Mouse (Mus musculus): ENCODE results near the gene Canx. TPM values are rescaled to one million over a fixed set of nuclear protein-coding genes. Genes with fewer than 3 reads are reported as not detected.
A peak's percentile ranks its signal among the peaks of the same experiment; 100 is the strongest.
"Not testable (repeated sequence)": the region's sequence is repeated elsewhere in the genome, so short reads cannot be mapped to it uniquely, and the experiment has no call there.

The Canx gene
- polyA plus RNA-seq, 1 experiment from 2014 or later: 267 TPM

DNA sequence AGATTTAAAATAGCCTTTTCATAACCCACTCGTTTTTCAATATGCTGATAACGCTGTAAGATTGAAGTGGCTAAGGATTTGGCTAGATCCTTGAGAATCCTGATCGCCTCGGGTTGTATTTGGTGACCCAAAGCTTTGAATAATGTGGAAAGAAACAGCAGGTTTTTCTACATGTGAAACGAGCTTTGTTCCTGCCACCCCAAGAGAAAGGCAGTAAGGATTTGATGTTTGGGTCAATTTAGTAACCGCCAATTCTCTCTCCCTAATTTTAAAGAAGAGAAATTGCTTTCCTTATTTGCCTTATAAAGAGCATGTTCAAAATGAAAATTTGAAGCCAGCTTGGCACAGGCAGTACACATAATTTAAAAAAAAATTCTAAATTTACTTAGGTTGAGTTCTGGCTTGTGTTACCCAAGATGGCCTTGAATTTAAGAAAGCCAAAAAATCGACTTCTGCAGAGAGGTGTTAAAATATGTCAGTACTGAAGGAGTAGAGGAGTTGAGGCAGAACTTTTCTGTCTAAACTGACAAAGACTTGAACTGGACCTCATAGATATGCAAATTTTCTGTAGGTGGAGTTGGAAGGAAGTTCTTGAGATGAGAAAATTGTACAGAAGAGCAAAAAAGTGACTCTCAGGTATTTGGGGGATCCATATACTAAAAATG lies 961 bp upstream of the Canx start:
- H3K9me3 ChIP-seq (ENCODE audit: control insufficient read depth, low read length): no peaks in the 10 kb centered on the region
- H3K36me3 ChIP-seq (ENCODE audit: control insufficient read depth, insufficient read depth, low read length): no peaks in the 10 kb centered on the region; the same call in 1 of the 2 replicates
- H3K27me3 ChIP-seq (replicated peaks; ENCODE audit: control insufficient read depth, insufficient read depth, low read length): no peaks in the 10 kb centered on the region
- peaks cover 28% of the 10 kb centered on the region for H3K4me1 ChIP-seq (replicated peaks; ENCODE audit: control insufficient read depth, insufficient read depth, low read length)
- ATAC-seq (replicated peaks; ENCODE audit: low FRiP score) (no peak), DNase-seq (ENCODE audit: low spot score) (no peak)
- H3K4me2 ChIP-seq: peak overlapping the region; percentile 87
- H3K9ac ChIP-seq (ENCODE audit: low read depth, low read length): peak overlapping the region; percentile 88
- 5% methylated on average over 7 of the region's 7 CpGs for WGBS
- H3K27ac ChIP-seq (ENCODE audit: low read depth, low read length): peak overlapping the region; percentile 80
- H3K4me3 ChIP-seq (ENCODE audit: low read depth, low read length): peak overlapping the region; percentile 81

- 1% methylated on average over 34 of the region's 34 CpGs for WGBS
- peak overlapping the region; percentile 81 for H3K4me3 ChIP-seq (ENCODE audit: low read depth, low read length)
- H3K9me3 ChIP-seq (ENCODE audit: control insufficient read depth, low read length): no peaks in the 10 kb centered on the region
- H3K4me1 ChIP-seq (replicated peaks; ENCODE audit: control insufficient read depth, insufficient read depth, low read length): peaks cover 28% of the 10 kb centered on the region
- peak overlapping the region; percentile 95 for H3K4me2 ChIP-seq
- no peaks in the 10 kb centered on the region for H3K27me3 ChIP-seq (replicated peaks; ENCODE audit: control insufficient read depth, insufficient read depth, low read length)
- DNase-seq (ENCODE audit: low spot score): no peak
- no peaks in the 10 kb centered on the region; the same call in 1 of the 2 replicates for H3K36me3 ChIP-seq (ENCODE audit: control insufficient read depth, insufficient read depth, low read length)
- peak; percentile 51 for ATAC-seq (replicated peaks; ENCODE audit: low FRiP score)
- peak overlapping the region; percentile 88 for H3K27ac ChIP-seq (ENCODE audit: low read depth, low read length)
- peak overlapping the region; percentile 94 for H3K9ac ChIP-seq (ENCODE audit: low read depth, low read length)
Observed at GRCm38 (mm10) chr11:50324751-50325471, 562 bp downstream of the Canx start.

DNA sequence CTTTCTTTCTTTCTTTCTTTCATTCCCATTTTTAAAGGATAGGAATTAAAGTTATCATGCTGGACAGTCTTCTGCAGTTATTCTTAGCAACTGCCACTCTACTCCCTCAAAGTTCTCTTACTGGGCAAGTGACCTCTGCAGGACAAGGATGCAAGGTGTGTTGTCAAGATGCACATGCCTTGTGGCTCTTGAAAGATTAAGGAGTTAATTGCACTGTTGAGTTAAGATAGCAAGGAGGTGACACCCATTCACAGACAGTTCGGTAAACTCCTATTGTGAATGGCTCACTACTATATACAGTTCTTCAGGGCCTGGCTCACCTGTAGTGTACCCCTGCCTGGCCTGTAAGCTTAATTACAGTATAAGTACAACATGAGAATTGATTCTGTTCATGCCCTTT lies 1.6 kb downstream of the Canx start:
- ATAC-seq (replicated peaks; ENCODE audit: low FRiP score) (peak; percentile 40), DNase-seq (ENCODE audit: low spot score) (no peak)
- peak overlapping the region; percentile 88 for H3K27ac ChIP-seq (ENCODE audit: low read depth, low read length)
- peak overlapping the region; percentile 95 for H3K4me2 ChIP-seq
- peaks cover 28% of the 10 kb centered on the region for H3K4me1 ChIP-seq (replicated peaks; ENCODE audit: control insufficient read depth, insufficient read depth, low read length)
- peak overlapping the region; percentile 81 for H3K4me3 ChIP-seq (ENCODE audit: low read depth, low read length)
- 10% methylated on average over 1 of the region's 1 CpGs for WGBS
- H3K9ac ChIP-seq (ENCODE audit: low read depth, low read length): peak overlapping the region; percentile 94
- H3K36me3 ChIP-seq (ENCODE audit: control insufficient read depth, insufficient read depth, low read length): peaks cover 3% of the 10 kb centered on the region; the same call in 1 of the 2 replicates
- no peaks in the 10 kb centered on the region for H3K27me3 ChIP-seq (replicated peaks; ENCODE audit: control insufficient read depth, insufficient read depth, low read length)
- no peaks in the 10 kb centered on the region for H3K9me3 ChIP-seq (ENCODE audit: control insufficient read depth, low read length)

- DNase-seq (ENCODE audit: low spot score): no peak
- H3K9ac ChIP-seq (ENCODE audit: low read depth, low read length): no peak overlapping the region
- peaks cover 5% of the 10 kb centered on the region; the same call in 1 of the 2 replicates for H3K36me3 ChIP-seq (ENCODE audit: control insufficient read depth, insufficient read depth, low read length)
- H3K4me2 ChIP-seq: peak overlapping the region; percentile 95
- no peaks in the 10 kb centered on the region for H3K9me3 ChIP-seq (ENCODE audit: control insufficient read depth, low read length)
- H3K4me3 ChIP-seq (ENCODE audit: low read depth, low read length): no peak overlapping the region; the same call in 1 of the 2 replicates
- H3K27me3 ChIP-seq (replicated peaks; ENCODE audit: control insufficient read depth, insufficient read depth, low read length): no peaks in the 10 kb centered on the region
- no peak overlapping the region; the same call in 1 of the 2 replicates for H3K27ac ChIP-seq (ENCODE audit: low read depth, low read length)
- ATAC-seq (replicated peaks; ENCODE audit: low FRiP score): no peak
- peaks cover 28% of the 10 kb centered on the region for H3K4me1 ChIP-seq (replicated peaks; ENCODE audit: control insufficient read depth, insufficient read depth, low read length)
Observed at GRCm38 (mm10) chr11:50322345-50322744, 3.1 kb downstream of the Canx start.

GRCm38 (mm10) chr11:50321239-50321638 lies 4.2 kb downstream of the Canx start:
- WGBS: 90% methylated on average over 6 of the region's 6 CpGs
- Histone ChIP-seq H3K9me3 (ENCODE audit: control insufficient read depth, low read length) (no peaks in the 10 kb centered on the region), H3K36me3 (ENCODE audit: control insufficient read depth, insufficient read depth, low read length) (peaks cover 6% of the 10 kb centered on the region; the same call in 1 of the 2 replicates), H3K4me1 (replicated peaks; ENCODE audit: control insufficient read depth, insufficient read depth, low read length) (peaks cover 21% of the 10 kb centered on the region), H3K4me3 (ENCODE audit: low read depth, low read length) (no peak overlapping the region), H3K27ac (ENCODE audit: low read depth, low read length) (no peak overlapping the region), H3K4me2 (no peak overlapping the region), H3K9ac (ENCODE audit: low read depth, low read length) (no peak overlapping the region), H3K27me3 (replicated peaks; ENCODE audit: control insufficient read depth, insufficient read depth, low read length) (no peaks in the 10 kb centered on the region)
- ATAC-seq (replicated peaks; ENCODE audit: low FRiP score) (no peak), DNase-seq (ENCODE audit: low spot score) (no peak)

DNA sequence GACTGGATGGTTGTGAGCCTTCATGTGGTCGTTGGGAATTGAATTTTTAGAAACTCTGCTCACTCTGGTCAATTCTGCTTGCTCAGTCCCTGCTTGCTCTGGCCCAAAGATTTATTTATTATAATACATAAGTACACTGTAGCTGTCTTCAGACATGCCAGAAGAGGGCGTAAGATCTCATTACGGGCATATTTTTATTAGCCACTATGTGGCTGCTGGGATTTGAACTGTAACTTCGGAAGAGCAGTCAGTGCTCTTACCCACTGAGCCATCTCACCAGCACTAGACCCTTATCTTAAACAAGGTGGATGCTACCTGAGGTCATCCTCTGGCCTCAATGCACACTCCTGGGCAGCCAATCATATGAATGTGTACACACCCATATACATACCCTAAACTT lies 6.1 kb downstream of the Canx start:
- WGBS: 76% methylated on average over 4 of the region's 4 CpGs

GRCm38 (mm10) chr11:50312803-50313202 lies 12.7 kb downstream of the Canx start:
- WGBS: 87% methylated on average over 2 of the region's 2 CpGs
- Histone ChIP-seq H3K4me3 (ENCODE audit: low read depth, low read length) (no peak overlapping the region), H3K27me3 (replicated peaks; ENCODE audit: control insufficient read depth, insufficient read depth, low read length) (no peaks in the 10 kb centered on the region), H3K9ac (ENCODE audit: low read depth, low read length) (0 out of 2 replicates have a peak overlapping the region, but pooled peaks have one; percentile 12), H3K4me1 (replicated peaks; ENCODE audit: control insufficient read depth, insufficient read depth, low read length) (peaks cover 3% of the 10 kb centered on the region; the same call in 1 of the 2 replicates), H3K27ac (ENCODE audit: low read depth, low read length) (no peak overlapping the region), H3K4me2 (no peak overlapping the region), H3K36me3 (ENCODE audit: control insufficient read depth, insufficient read depth, low read length) (peaks cover 24% of the 10 kb centered on the region; the same call in 1 of the 2 replicates), H3K9me3 (ENCODE audit: control insufficient read depth, low read length) (no peaks in the 10 kb centered on the region)
- DNase-seq (ENCODE audit: low spot score) (no peak), ATAC-seq (replicated peaks; ENCODE audit: low FRiP score) (no peak)

More for the DNA sequence above, 6.1 kb downstream of the Canx start:
- ATAC-seq (replicated peaks; ENCODE audit: low FRiP score); DNase-seq (ENCODE audit: low spot score); H3K27ac ChIP-seq (ENCODE audit: low read depth, low read length); H3K9ac ChIP-seq (ENCODE audit: low read depth, low read length); H3K4me2 ChIP-seq; H3K36me3 ChIP-seq (ENCODE audit: control insufficient read depth, insufficient read depth, low read length); H3K4me3 ChIP-seq (ENCODE audit: low read depth, low read length); H3K27me3 ChIP-seq (replicated peaks; ENCODE audit: control insufficient read depth, insufficient read depth, low read length); H3K9me3 ChIP-seq (ENCODE audit: control insufficient read depth, low read length): not testable (repeated sequence)
- peaks cover 21% of the 10 kb centered on the region for H3K4me1 ChIP-seq (replicated peaks; ENCODE audit: control insufficient read depth, insufficient read depth, low read length)

GRCm38 (mm10) chr11:50303406-50303805 lies 22.1 kb downstream of the Canx start:
- Histone ChIP-seq H3K9me3 (ENCODE audit: control insufficient read depth, low read length) (no peaks in the 10 kb centered on the region), H3K4me3 (ENCODE audit: low read depth, low read length) (no peak overlapping the region), H3K27me3 (replicated peaks; ENCODE audit: control insufficient read depth, insufficient read depth, low read length) (no peaks in the 10 kb centered on the region), H3K27ac (ENCODE audit: low read depth, low read length) (no peak overlapping the region), H3K4me2 (no peak overlapping the region), H3K36me3 (ENCODE audit: control insufficient read depth, insufficient read depth, low read length) (peaks cover 76% of the 10 kb centered on the region), H3K4me1 (replicated peaks; ENCODE audit: control insufficient read depth, insufficient read depth, low read length) (no peaks in the 10 kb centered on the region), H3K9ac (ENCODE audit: low read depth, low read length) (no peak overlapping the region)
- 87% methylated on average over 2 of the region's 2 CpGs for WGBS
- DNase-seq (ENCODE audit: low spot score) (no peak), ATAC-seq (replicated peaks; ENCODE audit: low FRiP score) (no peak)

All from liver, embryonic 11.5 days (tissue).